Mouse (Mus musculus) brain, embryonic 14.5 days (tissue): ENCODE measurements around the gene Ogfrl1.

ENCODE experiments used
- CTCF ChIP-seq: fragments of 200-500 bp; IDR thresholded peaks from 2 replicates; pipeline ENCODE4 v1.5.1; 2012; ENCODE audit warnings: inconsistent platforms, mild to moderate bottlenecking, moderate library complexity, borderline replicate concordance; ENCODE audit not compliant: insufficient read depth, insufficient read length; ENCODE audit errors: extremely low read depth
- POLR2A ChIP-seq: fragments of 200-500 bp; IDR thresholded peaks from 2 replicates; pipeline ENCODE4 v1.6.1; 2012; ENCODE audit warnings: mild to moderate bottlenecking, inconsistent platforms, borderline replicate concordance; ENCODE audit not compliant: poor library complexity, insufficient read depth, insufficient read length, severe bottlenecking; ENCODE audit errors: extremely low read depth

DNA sequence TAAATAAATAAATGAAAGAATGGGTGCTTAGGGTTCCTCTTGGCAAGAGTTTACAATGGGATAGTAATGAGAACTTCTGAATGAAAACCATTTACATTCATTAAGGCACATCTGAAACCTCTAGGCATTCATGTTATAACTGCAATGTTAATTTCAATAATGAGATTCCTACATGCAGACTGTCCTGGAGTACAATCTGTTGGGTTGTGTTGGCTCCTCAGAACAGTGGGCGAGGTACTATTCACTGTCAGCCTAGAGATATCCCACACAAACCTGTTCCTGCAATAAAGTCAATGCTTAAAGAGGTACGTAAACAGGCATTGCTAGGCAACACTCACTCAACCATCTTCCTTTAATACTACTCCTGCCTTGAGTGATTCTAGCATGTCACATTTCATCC lies 32.0 kb downstream of the Ogfrl1 start:
- no peak for TF ChIP-seq CTCF
- no peak for TF ChIP-seq POLR2A
